Mouse (Mus musculus) liver, adult 2 months (tissue): ENCODE measurements at regions not wholly inside any gene's neighbourhood (a gene's known extent, or its start where the extent isn't known, plus 50 kb on each side); places are given as distances from the start of the nearest gene placed in this dataset.

Experiments
- CTCF ChIP-seq: fragments of 200-500 bp; IDR thresholded peaks from 2 replicates; pipeline ENCODE4 v1.5.1; 2011; ENCODE audit warnings: low read depth, low read length, control low read depth
- POLR2A ChIP-seq: fragments of 200-500 bp; IDR thresholded peaks from 2 replicates; pipeline ENCODE4 v1.6.1; 2011; ENCODE audit warnings: low read length, control low read depth; ENCODE audit not compliant: insufficient read depth; ENCODE audit errors: extremely low read depth

- TF ChIP-seq CTCF: no peak
- no peak for TF ChIP-seq POLR2A
These were observed 488.7 kb upstream of the Gcfc2 start for GRCm38 (mm10) chr6:81434745-81435144.
